Mouse (Mus musculus): Measurements from ENCODE around the gene Lrrc42. TPM values are rescaled to one million over a fixed set of nuclear protein-coding genes. Genes with fewer than 3 reads are reported as not detected.
A peak's percentile ranks its signal among the peaks of the same experiment; 100 is the strongest.

Gene Lrrc42
- total RNA-seq, 2 experiments from 2014 or later: 29.3 to 29.5 TPM

- DNase-seq: no peak
Observed at GRCm38 (mm10) chr4:107249471-107249870, 3.9 kb downstream of the Lrrc42 start.

GRCm38 (mm10) chr4:107248061-107248460 lies 5.3 kb downstream of the Lrrc42 start:
- DNase-seq: no peak

GRCm38 (mm10) chr4:107247110-107247509 lies 6.2 kb downstream of the Lrrc42 start:
- DNase-seq: no peak

DNA sequence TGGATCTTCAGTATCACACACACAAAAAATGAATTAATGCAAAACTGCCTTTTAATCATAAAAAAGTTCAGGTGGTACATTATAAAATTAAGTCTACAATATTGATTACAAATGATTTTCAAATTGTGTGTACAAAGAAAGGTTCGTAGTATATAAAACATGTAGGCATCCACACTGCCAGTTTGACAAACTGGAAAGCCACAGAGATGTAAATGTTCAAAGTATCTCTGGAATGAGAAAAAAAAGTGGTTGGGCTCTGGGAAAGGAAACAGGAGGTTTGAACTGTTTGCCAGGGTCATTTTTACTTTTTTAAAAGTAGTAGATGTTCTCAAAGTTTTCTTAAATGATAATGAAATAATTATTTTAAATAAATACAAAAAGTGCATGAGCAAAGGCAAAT lies 7.3 kb downstream of the Lrrc42 start:
- no peak for DNase-seq

- peak; percentile 21 for DNase-seq
Observed at GRCm38 (mm10) chr4:107245368-107245767, 8.0 kb downstream of the Lrrc42 start.

DNA sequence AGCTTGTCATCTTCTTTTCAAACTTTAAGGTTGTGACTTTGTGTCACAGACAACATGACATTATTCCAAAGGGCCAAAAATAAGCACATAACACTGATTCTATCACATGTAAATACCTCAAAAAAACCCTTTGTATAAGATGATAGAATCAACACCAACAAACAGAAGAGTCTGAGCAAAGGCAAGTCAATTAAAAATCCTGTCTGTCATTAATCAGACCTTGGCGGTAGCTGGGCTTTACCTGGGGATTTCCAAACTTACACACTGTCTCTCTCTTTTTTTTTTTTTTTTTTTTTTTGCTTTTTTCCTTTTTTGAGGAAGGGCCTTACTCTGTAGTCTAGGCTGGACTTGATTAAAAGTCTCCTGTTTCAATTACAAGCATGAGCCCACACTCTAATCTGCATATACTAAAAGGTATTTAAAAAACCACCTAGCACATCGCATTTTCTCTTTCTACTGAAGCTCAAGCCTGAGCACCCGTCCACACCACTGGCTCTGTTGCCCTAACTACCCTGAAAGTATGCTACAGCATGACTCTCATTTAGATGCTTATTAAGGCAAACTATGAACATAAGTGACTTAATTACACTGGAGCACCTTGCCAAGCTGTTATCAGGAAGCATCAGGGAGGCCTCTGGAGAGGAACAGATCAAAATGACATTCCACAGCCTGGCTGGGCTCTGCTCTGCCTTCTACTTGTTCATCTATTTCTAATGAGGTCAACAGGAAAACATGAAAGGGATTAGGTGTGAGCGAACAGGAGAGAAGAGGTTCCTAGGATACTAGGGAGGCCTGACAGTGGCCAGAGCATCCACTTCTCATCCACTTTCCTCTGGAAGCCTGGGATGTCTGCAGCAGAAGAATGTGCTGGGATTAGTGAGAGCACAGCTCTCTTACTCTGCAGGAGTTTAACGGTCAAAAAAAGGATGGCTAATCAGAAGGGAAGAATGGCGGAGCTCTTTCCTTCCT lies 9.7 kb downstream of the Lrrc42 start:
- DNase-seq: no peak

DNA sequence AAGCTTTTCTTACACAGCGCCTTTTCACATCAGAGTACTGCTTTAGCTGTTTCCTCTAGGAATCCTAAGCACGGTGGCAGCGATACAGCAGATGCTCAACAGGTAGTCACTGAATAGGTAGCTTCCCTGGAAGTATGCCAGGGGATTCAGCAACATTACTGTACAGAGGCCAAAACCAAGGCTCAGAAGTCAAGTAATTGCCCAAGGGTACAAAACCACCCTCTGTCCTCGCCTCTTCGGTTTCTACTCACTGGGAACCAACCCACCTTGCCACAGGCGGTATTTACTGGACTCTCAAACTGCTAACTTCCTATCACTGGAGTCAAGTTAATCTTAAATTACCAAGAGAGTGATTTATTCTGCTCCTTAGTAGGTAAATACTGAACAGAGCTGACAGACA lies 13.1 kb downstream of the Lrrc42 start:
- DNase-seq: no peak

DNA sequence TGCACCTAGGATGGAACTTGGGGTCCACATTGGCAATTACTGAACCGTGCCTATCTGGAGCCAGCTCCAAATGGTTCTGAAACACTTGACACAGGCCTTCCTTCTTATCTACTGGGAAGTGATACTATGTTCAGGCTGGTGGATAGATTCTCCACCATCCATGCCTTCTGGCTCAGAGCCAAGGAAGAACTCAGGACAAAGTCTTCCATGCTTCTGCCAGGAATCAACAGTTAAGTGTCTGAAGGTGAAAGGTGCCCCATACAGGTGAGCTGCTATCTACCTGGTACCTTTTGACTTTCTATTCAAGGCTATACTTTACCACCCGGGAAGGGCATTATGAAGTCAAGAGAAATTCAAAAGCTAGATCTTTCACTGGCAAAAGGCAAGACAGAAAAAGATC lies 15.1 kb downstream of the Lrrc42 start:
- no peak for DNase-seq

GRCm38 (mm10) chr4:107232219-107232618 lies 21.1 kb downstream of the Lrrc42 start:
- DNase-seq: no peak

DNA sequence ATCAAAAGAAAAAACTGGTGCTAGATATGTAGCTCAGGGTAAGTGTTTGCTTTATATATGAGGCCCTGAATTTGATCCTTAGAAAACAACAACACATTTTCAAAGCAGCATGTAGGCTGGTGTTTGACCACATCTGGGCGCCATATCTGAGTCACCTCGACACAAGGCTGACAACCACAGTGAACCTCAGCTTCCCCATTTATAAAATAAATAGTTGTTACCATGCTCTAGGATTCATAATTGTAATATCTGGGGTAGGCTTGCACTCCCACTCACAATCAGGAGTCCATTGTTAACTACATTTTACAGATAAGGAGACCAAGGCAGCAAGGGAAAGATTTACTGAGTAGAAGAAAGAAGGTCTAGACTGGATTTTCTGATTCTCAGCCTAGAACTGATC lies 27.0 kb downstream of the Lrrc42 start:
- no peak for DNase-seq

DNA sequence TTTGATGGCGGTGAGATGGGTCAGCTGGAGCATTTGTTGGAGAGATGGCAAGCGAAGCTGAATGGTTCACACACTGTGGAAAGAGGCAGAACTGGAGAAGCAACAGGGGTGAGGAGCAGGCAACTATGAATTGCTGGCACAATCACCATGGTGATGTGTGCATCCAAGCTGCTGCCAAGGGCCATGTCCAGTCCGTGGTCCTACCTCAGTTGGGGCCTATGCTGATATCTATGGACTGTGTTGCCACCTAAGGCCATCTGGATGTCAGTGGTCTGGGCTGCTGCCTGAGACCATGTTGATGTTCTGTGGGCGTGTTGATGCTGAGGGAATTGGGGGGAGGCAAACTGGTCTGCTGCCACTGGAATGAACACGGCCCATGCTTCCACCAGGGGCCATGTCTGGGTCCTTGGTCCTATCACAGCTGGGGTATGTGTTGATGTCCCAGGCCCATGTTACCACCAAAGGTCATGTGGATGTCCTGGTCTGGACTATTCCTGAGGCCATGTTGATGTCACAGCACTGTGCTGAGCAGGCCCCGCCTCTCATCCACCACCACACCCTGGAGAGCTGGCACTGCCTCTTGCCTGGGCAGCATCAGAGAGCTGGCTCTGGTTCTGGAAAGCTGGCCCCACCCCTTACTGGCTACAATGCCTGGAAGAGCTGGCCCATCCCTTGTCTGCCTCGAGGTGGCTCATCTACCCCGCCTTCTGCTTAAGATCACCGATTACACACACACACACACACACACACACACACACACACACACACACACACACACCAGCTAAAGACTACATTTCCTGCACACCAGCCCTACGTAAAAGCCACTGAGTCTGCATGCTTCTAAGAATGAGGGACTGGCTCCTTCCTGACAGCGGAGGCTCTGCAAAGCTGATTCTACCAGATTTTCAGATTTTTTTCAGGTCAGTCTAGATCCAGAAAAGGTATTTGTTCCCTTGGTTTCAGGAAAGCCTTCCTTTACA lies 29.8 kb downstream of the Lrrc42 start:
- peak; percentile 76 for DNase-seq

DNA sequence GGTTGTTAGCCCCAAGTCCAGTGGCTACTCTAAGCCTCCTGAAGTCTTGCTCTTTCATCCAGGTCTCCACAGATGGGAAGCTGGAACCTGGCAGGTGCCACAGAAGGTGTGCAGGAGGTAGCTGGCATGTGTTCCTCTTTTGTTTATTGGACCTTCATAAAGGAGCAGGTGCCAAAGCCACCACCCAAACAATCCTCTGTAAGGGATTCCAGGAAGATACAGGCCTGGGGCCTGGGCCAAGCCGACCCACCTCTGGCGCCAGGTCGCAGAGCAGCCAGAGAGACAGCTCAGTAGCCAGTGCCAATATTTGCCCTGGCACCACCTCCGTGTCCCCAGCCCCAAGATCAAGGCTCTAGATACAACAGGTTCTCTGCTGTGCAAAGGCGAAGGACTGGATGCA lies 31.8 kb downstream of the Lrrc42 start:
- DNase-seq: peak; percentile 18

- DNase-seq: peak; percentile 69
Observed at GRCm38 (mm10) chr4:107217574-107217973, 35.8 kb downstream of the Lrrc42 start.

DNA sequence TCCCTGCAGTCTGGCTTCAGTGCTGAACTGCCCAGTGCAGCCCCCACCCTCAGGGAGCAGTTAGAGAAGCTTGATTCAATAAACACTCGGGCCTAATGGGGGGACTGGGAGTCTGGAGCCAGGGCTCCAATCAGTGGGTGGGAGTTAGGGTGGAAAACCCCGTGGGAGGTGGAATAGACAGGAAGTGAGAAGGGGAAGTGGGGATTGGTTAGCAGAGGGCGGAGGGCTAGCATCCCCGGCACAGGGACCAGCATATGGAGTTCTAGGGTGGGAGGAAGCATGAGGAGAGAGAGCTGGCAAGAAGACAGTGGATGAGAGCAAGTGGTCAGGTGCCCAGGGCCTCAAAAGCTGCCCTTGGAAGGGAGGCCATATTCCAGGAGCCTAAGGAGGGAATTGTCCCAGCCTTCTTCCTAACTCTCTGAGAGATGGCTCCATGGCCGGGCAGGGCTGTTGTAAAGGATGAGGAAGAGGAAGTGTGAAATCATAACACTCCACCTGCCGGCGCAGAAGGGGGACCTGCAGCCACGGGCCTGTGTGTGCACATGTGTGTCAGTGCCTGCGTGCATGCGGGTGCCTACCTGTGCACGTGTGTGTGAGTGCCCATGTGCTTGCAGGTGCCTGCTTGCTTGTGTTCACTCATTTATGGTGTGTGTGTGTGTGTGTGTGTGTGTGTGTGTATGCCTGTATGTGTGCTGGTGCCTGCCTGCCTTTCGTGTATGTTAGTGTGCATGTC lies 39.9 kb downstream of the Lrrc42 start:
- no peak for DNase-seq

GRCm38 (mm10) chr4:107211936-107212335 lies 41.4 kb downstream of the Lrrc42 start:
- no peak for DNase-seq

GRCm38 (mm10) chr4:107211465-107211864 lies 41.9 kb downstream of the Lrrc42 start:
- no peak for DNase-seq

DNA sequence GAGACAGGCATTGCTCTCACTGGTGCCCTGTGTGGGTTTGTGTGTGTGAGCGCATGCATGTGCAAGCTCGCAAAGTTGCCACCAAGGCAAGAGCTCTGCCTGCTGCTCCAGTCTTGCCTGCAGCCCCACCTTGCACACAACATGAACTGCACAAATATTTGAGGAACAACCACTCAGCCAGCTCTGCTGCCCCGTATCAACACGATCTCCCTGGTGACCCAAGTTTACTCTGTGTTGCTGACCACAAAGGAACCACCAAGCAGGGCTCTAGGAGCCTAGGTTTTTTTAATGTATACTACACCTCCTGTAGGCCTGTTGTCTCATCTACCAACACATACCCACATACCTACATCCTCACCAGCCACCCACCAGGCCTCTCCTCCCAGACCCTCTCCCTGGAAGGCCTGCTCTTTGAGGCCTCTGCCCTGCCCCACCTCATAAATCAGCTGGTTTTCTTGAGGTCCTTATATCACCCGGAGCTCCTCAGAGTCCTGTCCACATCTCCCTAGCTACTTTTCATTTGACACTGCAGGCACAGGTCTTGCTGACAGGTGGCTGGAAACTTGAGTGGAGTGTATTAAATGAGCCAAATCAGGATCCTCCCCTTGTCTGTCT lies 42.7 kb downstream of the Lrrc42 start:
- DNase-seq: no peak

GRCm38 (mm10) chr4:107208880-107209279 lies 44.5 kb downstream of the Lrrc42 start, which contains the start of gene Ldlrad1:
Gene Ldlrad1 (plus strand): TSS chr4:107209180.
- DNase-seq: no peak

DNA sequence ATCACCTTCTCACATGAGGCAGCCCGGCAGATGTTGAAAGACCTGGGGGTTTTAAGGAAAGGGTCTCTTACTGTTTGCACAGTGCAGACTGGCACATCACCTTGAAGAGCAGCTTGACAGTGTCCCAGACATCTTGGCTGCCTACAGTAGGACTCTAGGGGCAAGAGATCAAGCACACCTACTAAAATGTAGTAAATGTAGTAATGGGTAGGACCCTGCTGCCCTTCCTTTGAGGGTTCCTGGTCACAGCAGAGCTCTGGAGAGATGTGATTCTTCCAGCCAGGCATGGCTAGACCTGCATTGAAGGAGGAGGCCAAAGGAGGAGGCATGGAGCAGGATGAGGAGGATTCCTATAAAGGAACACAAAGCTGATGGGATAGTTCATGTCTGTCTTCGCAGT lies 46.3 kb downstream of the Lrrc42 start:
- no peak for DNase-seq

- DNase-seq: no peak
Observed at GRCm38 (mm10) chr4:107203001-107203400, 50.3 kb downstream of the Lrrc42 start.

- no peak for DNase-seq
Observed at GRCm38 (mm10) chr4:107201779-107202178, 51.6 kb downstream of the Lrrc42 start.

DNA sequence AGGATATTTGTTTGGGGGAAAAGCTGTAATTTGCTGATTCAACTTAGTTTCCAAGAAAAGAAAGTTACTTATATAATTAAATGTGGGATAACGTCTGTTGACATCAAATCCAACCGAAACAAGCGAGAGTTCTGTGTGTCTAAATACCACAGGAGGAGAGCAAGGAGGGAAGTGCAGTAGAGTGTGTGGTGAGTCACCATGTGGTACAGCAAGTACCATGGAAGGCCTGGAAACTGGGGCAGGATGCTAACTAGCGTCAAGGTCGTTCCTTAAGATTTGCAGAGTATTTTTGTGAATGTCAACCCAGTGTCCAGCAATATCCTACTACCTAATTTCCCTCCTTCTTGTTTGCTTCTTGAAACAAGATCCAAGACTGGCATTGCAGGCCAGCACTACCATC lies 55.3 kb downstream of the Lrrc42 start:
- no peak for DNase-seq

Measured in adrenal gland, postnatal 10 days (tissue).